Mouse (Mus musculus): ENCODE data around the gene Cish. TPM values are rescaled to one million over a fixed set of nuclear protein-coding genes. Genes with fewer than 3 reads are reported as not detected.

Cish gene
- polyA plus RNA-seq, 1 experiment from 2014 or later: 4.2 TPM

- Histone ChIP-seq H3K4me3 (ENCODE audit: low read depth, low read length) (peak within 1 kb of the TSS; percentile 56), H3K27ac (ENCODE audit: low read depth, low read length) (no peak within 1 kb of the TSS), H3K36me3 (ENCODE audit: control insufficient read depth, insufficient read depth, low read length) (no peaks in the 10 kb centered on the region), H3K4me2 (peak within 1 kb of the TSS; percentile 62), H3K27me3 (ENCODE audit: control insufficient read depth, insufficient read depth, low read length) (peaks cover 2% of the 10 kb centered on the region; the same call in 1 of the 2 replicates), H3K9ac (ENCODE audit: low read length) (peak within 1 kb of the TSS; percentile 71), H3K9me3 (ENCODE audit: control insufficient read depth, low read length) (no peaks in the 10 kb centered on the region), H3K4me1 (ENCODE audit: control insufficient read depth, insufficient read depth, low read length) (peaks cover 9% of the 10 kb centered on the region; the same call in 1 of the 2 replicates)
- WGBS: under 1% methylated on average over 34 of the region's 34 CpGs
- DNase-seq (ENCODE audit: low spot score, missing footprints) (peak; percentile 99), ATAC-seq (ENCODE audit: low FRiP score) (peak; percentile 93)
Measured at GRCm38 (mm10) chr9:107340267-107340859, 44.5 kb downstream of the Cish start, which contains the start of gene 6430571L13Rik. Gene 6430571L13Rik, plus strand, starts transcription at chr9:107340602.

GRCm38 (mm10) chr9:107340911-107341645 is 45.3 kb downstream of the Cish start:
- ATAC-seq (ENCODE audit: low FRiP score): no peak

GRCm38 (mm10) chr9:107342201-107342709 is 46.4 kb downstream of the Cish start:
- Histone ChIP-seq H3K36me3 (ENCODE audit: control insufficient read depth, insufficient read depth, low read length) (no peaks in the 10 kb centered on the region), H3K4me2 (no peak overlapping the region), H3K27me3 (ENCODE audit: control insufficient read depth, insufficient read depth, low read length) (peaks cover 2% of the 10 kb centered on the region; the same call in 1 of the 2 replicates), H3K9ac (ENCODE audit: low read length) (no peak overlapping the region), H3K9me3 (ENCODE audit: control insufficient read depth, low read length) (no peaks in the 10 kb centered on the region), H3K27ac (ENCODE audit: low read depth, low read length) (no peak overlapping the region), H3K4me3 (ENCODE audit: low read depth, low read length) (no peak overlapping the region), H3K4me1 (ENCODE audit: control insufficient read depth, insufficient read depth, low read length) (peaks cover 9% of the 10 kb centered on the region; the same call in 1 of the 2 replicates)
- 89% methylated on average over 11 of the region's 11 CpGs for WGBS
- DNase-seq (ENCODE audit: low spot score, missing footprints) (no peak), ATAC-seq (ENCODE audit: low FRiP score) (no peak)

More at GRCm38 (mm10) chr9:107340911-107341645, 45.3 kb downstream of the Cish start:
- peak overlapping the region; percentile 62 for H3K4me2 ChIP-seq
- H3K27me3 ChIP-seq (ENCODE audit: control insufficient read depth, insufficient read depth, low read length): peaks cover 2% of the 10 kb centered on the region; the same call in 1 of the 2 replicates
- no peak for DNase-seq (ENCODE audit: low spot score, missing footprints)
- peak overlapping the region; percentile 56 for H3K4me3 ChIP-seq (ENCODE audit: low read depth, low read length)
- no peaks in the 10 kb centered on the region for H3K9me3 ChIP-seq (ENCODE audit: control insufficient read depth, low read length)
- H3K4me1 ChIP-seq (ENCODE audit: control insufficient read depth, insufficient read depth, low read length): peaks cover 9% of the 10 kb centered on the region; the same call in 1 of the 2 replicates
- H3K27ac ChIP-seq (ENCODE audit: low read depth, low read length): no peak overlapping the region
- 51% methylated on average over 12 of the region's 12 CpGs for WGBS
- H3K36me3 ChIP-seq (ENCODE audit: control insufficient read depth, insufficient read depth, low read length): no peaks in the 10 kb centered on the region
- H3K9ac ChIP-seq (ENCODE audit: low read length): peak overlapping the region; percentile 71

GRCm38 (mm10) chr9:107343146-107343943 is 47.5 kb downstream of the Cish start:
- WGBS: 73% methylated on average over 8 of the region's 8 CpGs
- DNase-seq (ENCODE audit: low spot score, missing footprints): no peak
- Histone ChIP-seq H3K27ac (ENCODE audit: low read depth, low read length) (no peak overlapping the region), H3K9me3 (ENCODE audit: control insufficient read depth, low read length) (no peaks in the 10 kb centered on the region), H3K4me3 (ENCODE audit: low read depth, low read length) (no peak overlapping the region), H3K4me2 (no peak overlapping the region), H3K27me3 (ENCODE audit: control insufficient read depth, insufficient read depth, low read length) (peaks cover 2% of the 10 kb centered on the region; the same call in 1 of the 2 replicates), H3K9ac (ENCODE audit: low read length) (no peak overlapping the region), H3K4me1 (ENCODE audit: control insufficient read depth, insufficient read depth, low read length) (peaks cover 6% of the 10 kb centered on the region; the same call in 1 of the 2 replicates), H3K36me3 (ENCODE audit: control insufficient read depth, insufficient read depth, low read length) (no peaks in the 10 kb centered on the region)
- no peak for ATAC-seq (ENCODE audit: low FRiP score)

GRCm38 (mm10) chr9:107344027-107344426 is 48.2 kb downstream of the Cish start:
- no peak overlapping the region for H3K4me3 ChIP-seq (ENCODE audit: low read depth, low read length)

GRCm38 (mm10) chr9:107346081-107346480 is 50.3 kb downstream of the Cish start:
- Histone ChIP-seq H3K36me3 (ENCODE audit: control insufficient read depth, insufficient read depth, low read length) (no peaks in the 10 kb centered on the region), H3K4me2 (no peak overlapping the region), H3K27me3 (ENCODE audit: control insufficient read depth, insufficient read depth, low read length) (peaks cover 2% of the 10 kb centered on the region; the same call in 1 of the 2 replicates), H3K4me3 (ENCODE audit: low read depth, low read length) (no peak overlapping the region), H3K27ac (ENCODE audit: low read depth, low read length) (no peak overlapping the region), H3K9ac (ENCODE audit: low read length) (no peak overlapping the region), H3K9me3 (ENCODE audit: control insufficient read depth, low read length) (no peaks in the 10 kb centered on the region), H3K4me1 (ENCODE audit: control insufficient read depth, insufficient read depth, low read length) (peaks cover under 1% of the 10 kb centered on the region; the same call in 1 of the 2 replicates)
- DNase-seq (ENCODE audit: low spot score, missing footprints): no peak
- 93% methylated on average over 8 of the region's 8 CpGs for WGBS
- no peak for ATAC-seq (ENCODE audit: low FRiP score)

More at GRCm38 (mm10) chr9:107344027-107344426, 48.2 kb downstream of the Cish start:
- H3K9me3 ChIP-seq (ENCODE audit: control insufficient read depth, low read length): no peaks in the 10 kb centered on the region
- H3K27ac ChIP-seq (ENCODE audit: low read depth, low read length): no peak overlapping the region
- WGBS: 77% methylated on average over 6 of the region's 6 CpGs
- DNase-seq (ENCODE audit: low spot score, missing footprints) (no peak), ATAC-seq (ENCODE audit: low FRiP score) (no peak)
- H3K36me3 ChIP-seq (ENCODE audit: control insufficient read depth, insufficient read depth, low read length): no peaks in the 10 kb centered on the region
- H3K4me1 ChIP-seq (ENCODE audit: control insufficient read depth, insufficient read depth, low read length): peaks cover 6% of the 10 kb centered on the region; the same call in 1 of the 2 replicates
- peaks cover 2% of the 10 kb centered on the region; the same call in 1 of the 2 replicates for H3K27me3 ChIP-seq (ENCODE audit: control insufficient read depth, insufficient read depth, low read length)
- H3K9ac ChIP-seq (ENCODE audit: low read length): no peak overlapping the region
- H3K4me2 ChIP-seq: no peak overlapping the region

- ATAC-seq (ENCODE audit: low FRiP score): no peak
- Histone ChIP-seq H3K9ac (ENCODE audit: low read length) (no peak overlapping the region), H3K4me1 (ENCODE audit: control insufficient read depth, insufficient read depth, low read length) (no peaks in the 10 kb centered on the region), H3K36me3 (ENCODE audit: control insufficient read depth, insufficient read depth, low read length) (no peaks in the 10 kb centered on the region), H3K9me3 (ENCODE audit: control insufficient read depth, low read length) (no peaks in the 10 kb centered on the region), H3K27me3 (ENCODE audit: control insufficient read depth, insufficient read depth, low read length) (no peaks in the 10 kb centered on the region), H3K4me2 (no peak overlapping the region), H3K27ac (ENCODE audit: low read depth, low read length) (no peak overlapping the region), H3K4me3 (ENCODE audit: low read depth, low read length) (no peak overlapping the region)
- DNase-seq (ENCODE audit: low spot score, missing footprints): no peak
- 72% methylated on average over 9 of the region's 9 CpGs for WGBS
Measured at GRCm38 (mm10) chr9:107347586-107348183, 51.9 kb downstream of the Cish start.

- Histone ChIP-seq H3K4me1 (ENCODE audit: control insufficient read depth, insufficient read depth, low read length) (no peaks in the 10 kb centered on the region), H3K27me3 (ENCODE audit: control insufficient read depth, insufficient read depth, low read length) (no peaks in the 10 kb centered on the region), H3K27ac (ENCODE audit: low read depth, low read length) (no peak overlapping the region), H3K36me3 (ENCODE audit: control insufficient read depth, insufficient read depth, low read length) (no peaks in the 10 kb centered on the region), H3K4me3 (ENCODE audit: low read depth, low read length) (no peak overlapping the region), H3K9me3 (ENCODE audit: control insufficient read depth, low read length) (no peaks in the 10 kb centered on the region), H3K4me2 (no peak overlapping the region), H3K9ac (ENCODE audit: low read length) (no peak overlapping the region)
- DNase-seq (ENCODE audit: low spot score, missing footprints) (peak; percentile 61), ATAC-seq (ENCODE audit: low FRiP score) (no peak)
- 69% methylated on average over 7 of the region's 7 CpGs for WGBS
Measured at GRCm38 (mm10) chr9:107349321-107349720, 53.5 kb downstream of the Cish start.
